Mouse (Mus musculus): ENCODE results near the gene Pls1.

The Pls1 gene

DNA sequence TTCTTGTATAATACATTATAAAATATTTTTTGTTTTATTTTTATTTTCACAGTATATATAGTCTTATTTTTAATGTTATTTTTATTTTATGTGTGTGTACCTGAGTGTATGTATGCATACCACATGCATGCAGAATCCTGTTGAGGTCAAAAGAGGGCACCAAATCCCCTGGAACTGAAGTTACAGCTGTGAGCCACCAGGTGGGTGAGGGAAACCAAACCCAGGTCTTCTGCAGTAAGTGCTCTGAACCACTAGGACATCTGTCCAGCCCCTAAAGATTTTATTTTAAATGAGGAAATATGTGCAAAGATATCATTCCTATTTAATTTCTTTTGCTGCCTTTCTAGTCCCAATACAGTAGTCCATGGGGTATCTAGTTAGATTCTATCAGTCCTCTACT is 136.2 kb downstream of the Pls1 start:
- DNase-seq (ENCODE audit: low read depth in 2 of 2, low spot score in 2 of 2), result no peak

DNA sequence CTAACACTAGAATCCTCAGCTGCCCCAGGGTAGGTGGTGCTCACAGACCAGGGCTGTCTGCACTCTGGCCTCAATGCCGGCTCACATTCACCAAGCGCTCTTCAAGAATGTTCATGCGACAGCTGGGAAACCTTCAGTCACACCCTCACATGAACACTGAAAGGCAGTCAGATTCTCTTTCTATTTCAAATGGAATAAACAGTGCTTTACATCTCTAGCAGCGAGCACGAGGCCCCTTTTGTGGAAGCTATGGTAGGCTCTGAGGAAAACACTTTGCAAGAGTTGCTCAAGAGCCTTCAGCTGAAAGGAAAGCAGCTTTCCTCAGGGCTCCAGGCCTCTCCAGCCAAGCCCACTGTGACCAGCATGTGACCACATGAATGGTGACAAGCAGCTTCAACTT is 139.7 kb downstream of the Pls1 start:
- DNase-seq (ENCODE audit: low read depth in 2 of 2, low spot score in 2 of 2), result no peak

DNA sequence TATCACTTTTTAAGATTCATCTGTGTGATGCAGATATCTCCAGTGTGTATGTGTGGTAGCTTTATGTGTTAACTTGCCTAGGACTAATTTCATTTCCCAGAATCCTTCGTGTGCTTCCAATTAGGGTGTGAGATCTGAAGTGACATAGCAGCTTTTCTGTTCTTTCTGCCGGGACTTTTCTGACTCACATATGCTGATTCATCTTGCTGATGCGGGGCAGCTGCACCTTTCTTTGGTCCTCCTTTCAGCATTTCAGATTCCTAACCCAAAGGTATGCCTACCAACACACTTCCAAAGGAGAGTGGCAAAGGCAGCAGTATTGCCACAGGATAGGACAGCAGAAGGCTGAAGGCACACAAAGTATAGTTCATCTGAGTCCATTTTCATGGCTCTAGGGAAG is 141.0 kb downstream of the Pls1 start:
- no peak for DNase-seq (ENCODE audit: low read depth in 2 of 2, low spot score in 2 of 2)
